Comparison of ENCODE assay signal across 24 mouse cellular contexts in the genomic region with DNA sequence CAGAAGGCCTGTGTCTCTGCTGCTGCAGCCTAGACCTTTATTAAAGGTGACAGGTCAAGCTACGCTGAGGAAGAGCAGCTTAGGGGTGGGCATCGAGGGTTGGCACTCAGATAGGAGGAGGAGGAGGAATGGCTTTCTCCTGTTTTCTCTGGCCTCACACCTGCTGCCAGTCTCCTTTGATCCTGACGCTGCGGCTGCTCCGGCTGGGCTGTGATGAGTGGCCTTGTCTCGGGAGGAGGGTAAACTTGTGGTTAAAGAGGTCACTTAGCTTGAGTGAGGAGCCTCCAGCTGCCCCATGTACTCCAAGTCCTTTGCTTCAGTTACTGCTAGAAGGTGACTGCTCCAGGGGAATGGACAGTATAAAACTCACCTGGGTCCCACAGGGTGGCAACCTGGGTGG. TPM values are rescaled to one million over a fixed set of nuclear protein-coding genes. Genes with fewer than 3 reads are reported as not detected.
"Had no signal": no experiment of that assay in that cellular context is flagged by ENCODE, and none has a peak within 500 bp of the region (broad histone marks: within the 10 kb centered on the region; RNA-seq: fewer than 3 reads in every experiment).

No protein-coding gene starts in this region.

- DNase-seq: retina, postnatal 1 day; right cerebral cortex, adult 18-20 months; right cerebral cortex, postnatal 14 days; right cerebral cortex, postnatal 25 days; right cerebral cortex, postnatal 4 days; spleen, adult 18-20 months; thymus, adult 18-20 months; thymus, adult 2 months; thymus, postnatal 14 days; thymus, postnatal 25 days; thymus, postnatal 36 days; thymus, postnatal 4 days had no signal

RNA-seq across cellular contexts. Expression of a gene that starts 13.7 kb away (rescaled TPM):
- total RNA-seq: neutrophil, adult 5-6 weeks had no signal
- polyA plus RNA-seq: neural tube, embryonic 13.5 days; neural tube, embryonic 14.5 days; neural tube, embryonic 15.5 days; small intestine, adult 2 months; spleen, adult 2 months; stomach, embryonic 14.5 days; stomach, embryonic 15.5 days; stomach, embryonic 16.5 days; stomach, postnatal 0 days; thymus, adult 2 months; thymus, postnatal 0 days; urinary bladder, adult 2 months had no signal
